Mouse (Mus musculus): ENCODE results near the gene Fgfr2.

Fgfr2 gene

DNA sequence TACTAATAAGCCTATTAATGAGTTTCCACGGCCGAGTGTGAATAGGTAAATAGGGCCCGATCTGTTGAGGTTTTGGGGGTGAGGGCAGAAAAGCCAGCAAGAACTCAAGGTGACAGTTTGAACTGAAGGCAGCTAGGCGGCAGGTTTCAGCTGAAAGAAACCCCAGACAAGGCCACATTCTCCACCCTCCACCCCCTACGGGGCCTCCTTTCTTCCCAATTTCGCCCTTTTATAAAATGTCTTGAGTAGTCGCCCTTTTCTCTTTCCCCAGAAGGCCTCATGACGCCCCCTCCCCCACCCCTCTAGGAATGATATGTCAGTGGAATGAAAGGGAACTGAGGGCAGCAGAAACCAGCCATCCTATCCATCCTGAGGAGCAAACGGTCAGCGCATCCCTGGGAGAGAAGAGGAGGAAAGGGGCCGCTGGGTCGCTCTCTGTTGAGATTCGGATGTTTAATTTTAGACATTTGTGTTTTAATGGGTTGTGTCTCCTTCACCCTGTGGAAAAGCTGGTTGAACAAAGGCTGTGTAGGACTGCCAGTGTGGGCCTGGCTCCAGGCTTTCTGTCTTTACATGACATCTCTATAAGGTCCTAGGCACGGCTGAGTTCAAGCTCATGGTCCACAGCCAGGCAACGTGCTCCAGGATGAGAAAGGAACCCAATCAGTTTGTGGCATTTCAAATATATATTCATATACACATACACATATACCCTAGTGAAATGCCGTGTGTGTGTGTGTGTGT lies 2853.9 kb downstream of the Fgfr2 start:
- TF ChIP-seq GATA4 (IDR thresholded peaks at IDR 0.05; ENCODE audit: insufficient replicate concordance, low read length) = no peak

DNA sequence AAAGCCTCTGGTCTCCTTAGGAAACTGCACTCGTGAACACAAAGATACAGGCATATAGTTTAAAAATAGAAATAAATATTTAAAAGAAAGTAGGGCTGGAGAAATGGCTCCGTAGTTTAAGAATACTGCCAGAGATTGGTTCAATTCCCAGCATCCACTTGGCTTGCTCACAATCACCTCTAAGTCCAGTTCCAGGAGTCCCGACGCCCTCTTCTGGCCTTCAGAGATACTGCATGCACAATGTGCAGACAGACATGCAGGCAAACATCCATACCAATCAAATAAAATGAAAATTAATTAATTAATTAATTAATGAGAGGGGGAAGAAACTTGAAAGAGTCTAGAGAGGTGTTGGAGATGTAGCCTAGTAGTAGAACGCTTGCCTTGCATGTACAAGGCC lies 2856.1 kb downstream of the Fgfr2 start:
- no peak for TF ChIP-seq GATA4 (IDR thresholded peaks at IDR 0.05; ENCODE audit: insufficient replicate concordance, low read length)

DNA sequence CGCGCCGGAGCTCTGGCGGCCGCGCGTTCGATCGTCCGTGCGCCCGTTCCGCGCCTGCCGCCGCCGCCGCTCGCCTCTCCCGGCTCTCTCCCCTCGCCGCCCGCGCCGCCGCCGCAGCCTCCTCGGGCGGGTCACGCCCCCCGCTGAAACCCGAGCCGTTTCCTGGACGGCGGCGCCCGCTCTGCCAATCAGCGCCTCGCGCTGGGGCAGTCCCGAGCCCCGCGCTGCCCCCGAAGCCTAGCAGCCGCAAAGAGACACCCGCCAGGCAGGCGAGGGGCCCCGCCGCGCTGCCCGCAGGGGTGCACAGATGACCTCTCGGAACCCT lies 2857.0 kb downstream of the Fgfr2 start:
- TF ChIP-seq GATA4 (IDR thresholded peaks at IDR 0.05; ENCODE audit: insufficient replicate concordance, low read length) = no peak

DNA sequence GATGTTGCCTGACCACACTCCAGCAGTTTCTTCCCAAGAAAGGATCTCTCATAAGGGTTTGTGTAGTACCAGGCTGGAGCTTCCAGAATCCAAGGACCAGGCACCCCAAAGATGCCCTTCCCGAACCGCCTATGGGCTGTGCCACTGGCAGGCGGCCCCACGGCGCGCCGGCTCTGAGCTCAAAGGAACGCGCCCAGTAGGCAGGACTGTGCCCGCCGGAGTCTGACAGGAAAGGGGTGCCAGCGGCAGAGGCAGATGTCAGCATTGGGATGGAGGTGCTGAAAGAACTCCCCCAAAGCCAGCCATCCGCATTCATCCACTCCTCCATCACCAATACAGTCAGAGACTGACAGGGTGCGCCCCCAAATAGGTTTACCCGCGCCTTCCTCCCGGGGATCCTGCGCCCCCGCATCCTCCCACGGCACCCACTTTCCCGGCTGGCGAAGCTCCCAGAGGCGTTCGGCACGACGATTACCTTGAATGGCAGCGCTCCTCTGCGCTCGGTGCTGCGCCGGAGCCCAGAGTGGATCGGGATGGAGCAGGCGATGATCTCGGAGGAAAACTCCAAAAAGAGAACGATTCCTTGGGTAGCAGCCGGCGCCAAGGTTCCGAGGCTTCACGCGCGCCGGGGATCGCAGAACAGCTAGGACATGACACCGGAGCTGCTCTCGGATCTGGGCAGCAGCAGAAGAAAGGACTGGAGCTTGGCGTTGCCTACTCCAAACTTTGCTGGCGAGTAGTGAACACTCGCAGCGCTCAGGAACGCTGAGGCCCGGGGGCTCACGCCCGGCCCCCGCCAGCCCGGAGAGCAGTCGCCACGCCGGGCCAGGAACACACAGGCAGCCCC lies 2857.6 kb downstream of the Fgfr2 start:
- no peak for TF ChIP-seq GATA4 (IDR thresholded peaks at IDR 0.05; ENCODE audit: insufficient replicate concordance, low read length)

DNA sequence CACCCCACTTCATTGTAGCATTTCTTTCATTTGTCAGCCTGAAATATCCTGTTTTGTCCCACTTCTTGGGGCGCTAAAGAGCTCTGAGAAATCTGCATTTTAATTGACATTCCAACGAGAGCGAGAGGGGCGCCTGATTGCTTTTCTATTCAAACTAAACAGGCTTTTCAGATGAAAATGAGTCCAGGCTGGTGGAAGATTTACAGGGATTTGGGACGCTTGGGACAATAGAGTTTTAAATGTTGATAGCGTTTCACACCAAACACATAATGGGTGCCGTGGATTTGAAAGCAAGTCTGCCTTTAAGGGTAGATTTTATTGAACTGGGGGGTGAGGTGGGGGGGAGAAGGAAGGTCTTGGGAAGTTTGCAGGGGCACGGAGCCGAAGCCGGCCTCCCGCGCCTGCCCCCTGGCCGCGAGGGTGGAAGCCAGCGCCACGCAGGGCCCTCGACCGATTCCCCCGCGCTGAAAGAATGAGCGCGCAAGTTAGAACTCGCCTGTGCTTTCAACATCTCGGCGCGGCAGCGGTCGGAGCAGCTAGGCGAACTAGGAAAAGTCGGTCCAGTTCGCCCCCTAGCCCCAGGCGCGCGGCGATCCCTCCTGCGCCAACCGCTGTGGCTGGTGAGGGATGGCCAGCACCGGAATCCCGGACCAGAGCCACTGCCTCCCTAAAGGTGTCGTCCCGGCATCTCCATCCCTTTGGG lies 2858.4 kb downstream of the Fgfr2 start:
- TF ChIP-seq GATA4 (IDR thresholded peaks at IDR 0.05; ENCODE audit: insufficient replicate concordance, low read length) = no peak

DNA sequence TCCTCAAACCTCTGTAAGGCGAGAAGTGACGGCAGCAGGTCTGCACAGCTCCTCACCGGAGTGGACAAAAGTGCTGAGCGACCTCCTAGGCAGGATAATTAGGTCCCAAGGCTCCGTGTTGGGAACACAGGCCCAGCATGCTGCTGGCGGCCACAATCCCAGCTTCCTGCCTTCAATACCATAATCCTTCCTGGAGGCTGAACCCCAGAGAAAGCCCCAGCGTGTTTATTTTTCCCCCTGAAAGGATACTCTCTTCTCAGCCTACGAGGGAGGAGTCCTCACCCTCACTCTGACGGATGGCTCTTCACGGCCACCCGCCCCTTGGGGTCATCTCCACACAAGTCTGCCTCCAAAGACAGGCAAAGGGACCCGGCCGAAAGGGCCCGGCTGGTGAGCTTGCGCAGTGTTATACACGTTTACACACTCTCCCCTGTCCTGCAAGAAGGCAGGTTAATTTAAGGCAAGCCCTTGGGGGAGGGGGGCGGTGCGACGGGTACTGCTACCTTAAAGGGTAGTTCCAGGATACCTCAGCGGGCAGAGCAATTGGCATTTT lies 2859.3 kb downstream of the Fgfr2 start:
- TF ChIP-seq GATA4 (IDR thresholded peaks at IDR 0.05; ENCODE audit: insufficient replicate concordance, low read length) = no peak

DNA sequence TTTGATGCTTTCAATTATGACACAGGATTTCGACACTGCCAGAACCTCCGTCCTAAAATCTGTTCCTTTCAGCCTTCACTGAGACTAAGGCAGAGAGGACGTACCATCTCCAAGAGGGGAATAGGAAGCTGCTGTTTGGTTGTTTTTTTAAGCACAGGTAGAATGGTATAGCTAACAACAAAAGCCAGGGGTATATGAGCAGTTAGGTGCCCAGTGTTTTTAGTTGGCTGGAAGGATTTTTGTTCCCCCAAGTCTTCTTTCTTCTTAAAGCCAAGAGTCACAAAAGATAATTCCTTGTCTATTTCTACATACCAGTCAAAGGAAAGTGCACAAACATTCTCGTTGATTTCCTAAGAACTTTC lies 2859.9 kb downstream of the Fgfr2 start:
- no peak for TF ChIP-seq GATA4 (IDR thresholded peaks at IDR 0.05; ENCODE audit: insufficient replicate concordance, low read length)

DNA sequence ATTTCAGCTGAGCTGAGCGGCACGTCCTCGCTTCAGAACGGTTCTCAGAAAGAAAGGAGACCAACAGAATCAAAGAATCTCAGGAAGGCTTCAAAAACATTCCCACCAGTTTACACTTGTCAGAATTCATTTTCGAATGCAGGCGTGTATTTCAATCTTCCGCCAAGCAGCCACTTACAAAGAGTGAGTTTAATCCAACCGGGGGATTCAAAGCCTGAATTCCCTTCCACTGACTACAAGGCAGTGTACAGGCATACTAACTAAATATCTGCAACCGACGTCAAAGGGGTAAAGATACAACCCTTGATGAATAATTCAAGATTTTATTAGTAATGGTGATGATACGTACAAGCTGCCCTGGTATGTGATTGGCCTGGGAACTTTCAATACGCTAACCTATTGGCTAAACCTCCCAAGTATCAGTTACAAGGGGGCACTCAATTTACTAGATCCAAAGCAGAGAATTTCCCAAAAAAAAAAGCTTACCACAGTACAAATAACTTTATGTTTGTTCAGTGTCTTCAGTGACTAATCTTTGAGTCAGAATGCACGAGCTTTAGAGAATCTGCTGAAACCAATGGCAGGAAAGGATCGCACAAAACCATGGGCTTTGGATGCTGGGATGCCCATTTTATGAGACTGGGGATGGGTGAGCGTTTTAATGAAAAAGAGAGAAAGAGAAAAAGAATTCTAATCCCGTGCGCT lies 2860.5 kb downstream of the Fgfr2 start:
- no peak for TF ChIP-seq GATA4 (IDR thresholded peaks at IDR 0.05; ENCODE audit: insufficient replicate concordance, low read length)

DNA sequence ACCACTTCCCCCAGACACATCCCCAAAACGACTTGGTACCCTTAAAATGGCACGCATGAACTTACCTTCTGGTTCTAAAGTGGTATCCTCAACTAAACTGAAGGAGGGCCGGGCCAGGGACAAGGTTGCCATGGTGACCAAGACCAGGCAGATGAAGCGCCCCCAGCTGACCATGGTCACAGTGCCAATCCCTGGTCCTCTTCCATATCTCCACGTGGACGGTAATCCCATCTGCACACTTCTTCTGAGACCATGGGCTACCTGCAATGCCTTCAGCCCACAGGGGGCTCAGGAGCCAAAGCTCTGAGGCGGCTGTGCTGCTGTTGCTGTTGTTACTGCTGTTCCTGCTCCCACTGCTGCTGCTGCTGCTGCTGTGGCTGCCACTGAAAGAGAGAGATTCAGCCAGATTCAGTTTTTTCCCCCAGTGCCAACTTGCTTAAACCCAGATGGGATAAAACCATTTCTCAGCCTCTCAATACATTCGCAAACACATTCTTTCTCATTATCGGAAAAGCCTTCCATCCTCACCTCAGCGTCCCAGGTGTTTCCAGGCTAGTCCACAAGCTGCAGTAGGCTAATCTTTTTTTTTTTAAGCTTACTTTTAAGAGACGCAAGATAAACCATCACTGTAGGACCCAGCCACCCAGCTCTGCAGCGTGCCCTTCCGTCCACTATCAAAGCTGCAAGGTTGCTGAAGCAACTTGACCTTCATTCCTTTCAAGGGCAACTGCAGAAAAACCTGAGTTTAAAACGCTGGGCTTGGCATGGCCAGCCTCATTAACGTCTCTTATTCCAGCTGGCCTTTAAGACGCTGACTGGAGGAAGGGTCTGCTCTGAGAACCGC lies 2861.2 kb downstream of the Fgfr2 start:
- no peak for TF ChIP-seq GATA4 (IDR thresholded peaks at IDR 0.05; ENCODE audit: insufficient replicate concordance, low read length)

DNA sequence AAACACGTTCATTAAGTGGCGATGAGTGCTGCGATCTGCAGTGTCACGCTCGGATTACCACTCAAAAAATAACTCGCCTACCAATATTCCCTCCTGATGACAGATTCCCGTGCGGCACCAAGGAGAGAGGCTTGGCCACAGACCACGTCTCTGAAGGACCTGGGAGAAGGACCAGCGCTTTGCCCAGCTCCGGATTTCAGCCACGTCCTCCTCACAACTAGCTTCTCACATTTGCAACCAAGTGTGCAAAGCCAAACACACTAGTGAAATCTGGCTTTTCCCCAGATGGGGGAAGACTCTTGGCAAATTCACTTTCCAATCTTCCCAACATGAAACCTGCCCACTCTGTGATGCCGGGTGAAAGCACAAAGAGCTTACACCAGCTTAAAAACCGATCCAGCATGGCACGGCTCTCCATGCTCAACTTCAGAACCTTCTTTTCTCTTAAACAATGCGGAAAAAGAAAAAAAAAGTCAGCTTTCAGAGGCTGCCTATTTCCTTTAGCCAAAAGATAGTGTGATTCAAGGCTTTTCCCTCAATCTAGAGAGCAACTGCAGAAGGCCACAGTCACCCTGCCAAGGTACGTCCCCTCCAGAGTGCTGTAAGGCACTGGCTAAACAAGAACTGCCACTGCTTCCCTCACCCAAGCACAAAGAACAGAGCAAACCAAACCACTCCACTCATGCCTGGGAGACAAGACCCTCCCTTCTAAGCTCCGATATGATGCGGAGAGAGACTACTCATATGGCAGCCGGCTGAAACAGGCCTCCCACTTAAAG lies 2862.1 kb downstream of the Fgfr2 start:
- TF ChIP-seq GATA4 (IDR thresholded peaks at IDR 0.05; ENCODE audit: insufficient replicate concordance, low read length) = no peak

DNA sequence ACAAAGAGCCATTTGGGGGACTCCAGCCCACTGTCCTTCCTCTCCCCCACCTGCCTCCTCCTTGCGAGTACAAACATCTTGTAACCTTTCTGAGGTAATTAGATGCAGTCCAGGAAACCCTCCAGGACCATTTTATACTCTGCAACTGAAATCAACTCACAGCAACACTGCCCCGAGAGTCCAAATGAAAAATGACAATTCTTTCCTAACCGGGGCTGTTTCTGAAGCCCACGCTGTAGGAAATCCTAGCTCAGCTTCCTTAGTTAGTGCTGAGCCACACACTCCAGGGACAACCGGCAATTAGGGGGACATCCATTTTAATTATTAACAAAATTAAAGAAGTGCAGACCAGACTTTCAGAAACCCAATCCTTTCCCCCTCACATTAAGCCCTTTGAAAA lies 2863.1 kb downstream of the Fgfr2 start:
- no peak for TF ChIP-seq GATA4 (IDR thresholded peaks at IDR 0.05; ENCODE audit: insufficient replicate concordance, low read length)

DNA sequence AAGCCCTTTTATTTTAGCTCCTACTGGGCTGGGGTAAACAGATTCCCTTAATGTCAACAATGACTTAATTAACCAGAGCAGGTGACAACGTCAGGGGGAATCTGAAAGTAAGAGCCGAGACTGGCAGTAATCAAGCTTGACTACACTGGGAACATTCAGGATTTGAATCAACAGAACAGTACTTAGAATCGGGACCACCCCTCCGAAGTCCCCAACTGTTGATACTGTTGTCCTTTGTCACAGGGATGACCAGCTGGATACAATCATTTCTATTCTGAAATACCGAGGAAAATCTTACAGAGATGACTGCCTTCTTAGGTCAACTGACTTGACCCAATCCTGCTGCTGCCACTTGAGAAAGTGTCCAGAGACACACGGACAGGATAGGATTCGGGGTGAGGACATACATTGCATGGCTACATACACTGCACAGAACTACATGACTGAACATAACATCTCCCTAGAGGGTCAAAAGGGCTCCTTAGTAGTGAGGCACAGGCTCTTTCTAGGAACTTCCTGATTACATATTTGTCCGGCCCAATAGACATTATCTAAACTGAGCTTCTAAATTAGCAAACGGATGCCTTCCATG lies 2864.3 kb downstream of the Fgfr2 start:
- no peak for TF ChIP-seq GATA4 (IDR thresholded peaks at IDR 0.05; ENCODE audit: insufficient replicate concordance, low read length)
